Mouse (Mus musculus): ENCODE data around the gene Prkca. TPM values are rescaled to one million over a fixed set of nuclear protein-coding genes. Genes with fewer than 3 reads are reported as not detected.

Gene Prkca
- 200 TPM for polyA plus RNA-seq (2017; shearing (Covaris generic))

DNA sequence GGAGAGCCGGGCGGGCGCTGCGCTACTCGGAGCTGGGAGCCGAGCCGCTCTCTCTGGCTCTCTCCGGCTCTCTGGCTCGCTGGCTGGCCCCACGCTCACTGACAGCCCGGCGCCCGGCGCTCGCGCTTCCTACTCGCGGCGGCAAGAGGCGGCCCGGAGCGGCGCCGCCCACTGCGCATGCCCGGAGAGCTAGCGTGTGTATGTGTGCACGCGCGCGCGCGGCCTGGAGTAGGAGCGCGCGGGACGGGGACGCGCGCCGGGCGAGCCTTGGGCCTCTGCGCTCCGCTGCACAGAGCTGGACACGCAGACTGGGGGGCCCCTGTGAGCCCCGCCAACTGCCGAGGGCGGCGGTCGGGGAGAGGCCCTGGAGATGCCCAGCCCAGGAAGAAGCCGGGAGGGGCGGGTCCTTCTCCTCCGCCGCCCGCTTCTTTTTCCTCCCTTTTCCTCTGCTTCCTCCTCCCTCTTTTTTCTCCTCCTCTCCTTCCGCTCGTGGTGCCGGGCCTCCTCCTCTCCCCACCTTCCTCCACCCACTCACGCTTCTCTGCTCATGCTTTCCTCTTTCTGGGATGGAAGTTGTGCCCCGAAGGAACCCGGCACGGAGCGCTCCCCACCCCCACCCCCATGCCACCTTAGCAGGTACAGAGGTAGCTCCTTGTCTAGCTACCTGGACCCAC is at the start of gene Prkca:
Gene Prkca, minus strand, starts transcription at position 140 of the 674 bp plus-strand sequence.

DNA sequence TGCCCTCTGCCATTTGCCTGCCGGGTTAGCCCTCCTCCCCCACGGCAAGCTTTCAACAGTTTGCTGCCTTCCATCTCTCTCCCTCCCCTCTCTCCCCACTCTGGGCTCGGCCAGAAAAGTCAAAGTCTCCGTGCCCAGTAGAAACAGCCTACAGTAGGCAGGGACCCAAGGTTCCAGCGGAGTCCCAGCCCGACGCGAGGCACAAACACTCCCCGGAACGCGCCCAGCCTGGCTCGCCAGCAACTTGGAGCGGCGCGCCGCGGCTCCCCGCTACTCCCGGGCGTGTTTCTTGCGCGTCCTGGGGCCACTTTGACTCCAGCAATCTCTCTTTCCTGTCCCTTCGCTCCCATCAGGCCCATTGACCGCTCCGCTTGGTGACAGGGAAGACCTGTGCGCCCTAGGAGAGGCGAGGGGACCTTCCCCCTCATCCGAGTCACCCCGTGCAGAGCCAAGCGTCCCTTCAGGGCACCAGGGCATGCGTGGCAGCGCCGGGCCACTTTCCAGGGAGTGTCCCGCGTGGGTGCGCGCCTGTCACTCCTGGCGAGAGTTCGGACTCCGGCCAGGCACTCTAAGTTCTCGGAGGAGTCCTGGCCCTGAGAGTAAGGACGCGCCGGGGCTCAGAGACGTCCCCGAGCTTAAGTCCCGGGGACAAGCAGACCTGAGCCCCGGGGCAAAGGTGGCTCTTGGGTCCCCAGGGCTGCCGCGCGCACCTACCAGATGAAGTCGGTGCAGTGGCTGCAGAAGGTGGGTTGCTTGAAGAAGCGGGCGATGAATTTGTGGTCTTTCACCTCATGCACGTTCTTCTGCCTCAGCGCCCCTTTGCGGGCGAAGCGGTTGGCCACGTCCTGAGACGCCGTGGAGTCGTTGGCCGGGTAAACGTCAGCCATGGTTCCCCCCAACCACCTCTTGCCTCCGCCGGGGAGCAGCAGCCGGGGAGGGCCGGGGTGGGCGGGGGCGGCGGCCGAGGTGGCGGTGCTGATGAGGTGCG is 653 bp downstream of the Prkca start, which contains the start of gene Apoh:
Gene Apoh, plus strand, starts transcription at position 574 of the 988 bp plus-strand sequence.

DNA sequence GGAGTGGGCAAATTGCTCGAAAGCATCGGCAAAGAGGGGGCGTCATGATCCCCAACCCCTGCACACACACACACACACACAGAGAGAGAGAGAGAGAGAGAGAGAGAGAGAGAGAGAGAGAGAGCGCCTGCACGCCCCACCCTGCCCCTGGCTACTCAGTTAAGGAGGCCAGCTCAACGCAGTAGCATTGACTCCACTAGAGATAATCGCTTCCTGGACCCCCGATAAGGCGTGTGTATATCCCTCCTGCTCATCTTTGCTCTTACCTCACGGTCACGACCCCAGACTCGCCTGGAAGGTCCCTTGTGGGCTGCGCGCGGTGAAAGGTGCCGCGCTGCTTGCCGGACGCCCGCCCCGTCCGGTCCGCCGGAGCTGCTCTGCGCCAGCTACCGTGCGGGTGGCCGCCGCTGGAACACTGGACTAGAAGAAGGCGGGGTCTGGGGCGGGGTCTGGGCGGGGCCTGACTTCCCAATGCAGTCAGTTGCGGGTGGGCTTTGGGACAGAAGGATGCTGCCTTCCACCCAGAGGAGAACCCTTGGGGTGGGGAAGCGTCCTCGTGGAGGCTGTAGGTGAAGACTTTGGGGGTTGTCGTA is 429.0 kb downstream of the Prkca start, which contains the start of gene Cacng5:
Gene Cacng5, minus strand, starts transcription at position 422 of the 593 bp plus-strand sequence.

Other genes with a start within 250 kb of the Prkca start
- 2.7 TPM for gene Apoh, start 574 bp downstream of the Prkca start, polyA plus RNA-seq (2017; shearing (Covaris generic))
- gene Cep112, start 81.3 kb upstream of the Prkca start, polyA plus RNA-seq (2017; shearing (Covaris generic)) = 1.2 TPM